Mouse (Mus musculus): ENCODE measurements around the gene Haghl. TPM values are rescaled to one million over a fixed set of nuclear protein-coding genes. Genes with fewer than 3 reads are reported as not detected.

Haghl gene
- polyA plus RNA-seq, 1 experiment from 2014 or later = 133 TPM

GRCm38 (mm10) chr17:25775318-25776062, 10.0 kb downstream of the Haghl start:
- Histone ChIP-seq H3K36me3 (peaks cover 14% of the 10 kb centered on the region; the same call in 1 of the 2 replicates), H3K4me1 (replicated peaks) (peaks cover 10% of the 10 kb centered on the region), H3K27me3 (no peaks in the 10 kb centered on the region), H3K4me2 (no peak overlapping the region), H3K4me3 (no peak overlapping the region), H3K9ac (no peak overlapping the region), H3K9me3 (no peaks in the 10 kb centered on the region), H3K27ac (replicated peaks) (no peak overlapping the region)
- no peak for ATAC-seq (ENCODE audit: low FRiP score, low read depth)
- WGBS = 74% methylated on average over 10 of the region's 10 CpGs

- Histone ChIP-seq H3K27me3 (0 out of 2 replicates have a peak, but pooled peaks cover 6% of the 10 kb centered on the region), H3K4me1 (replicated peaks) (peaks cover 10% of the 10 kb centered on the region), H3K9ac (peak within 1 kb of the TSS; percentile 82), H3K9me3 (no peaks in the 10 kb centered on the region), H3K27ac (replicated peaks) (peak within 1 kb of the TSS; percentile 60; the same call in 1 of the 2 replicates), H3K4me3 (peak within 1 kb of the TSS; percentile 86), H3K4me2 (peak within 1 kb of the TSS; percentile 85), H3K36me3 (peaks cover 11% of the 10 kb centered on the region; the same call in 1 of the 2 replicates)
- peak; percentile 86 for ATAC-seq (ENCODE audit: low FRiP score, low read depth)
- under 1% methylated on average over 37 of the region's 37 CpGs for WGBS
Observed at GRCm38 (mm10) chr17:25773549-25774120, 11.8 kb downstream of the Haghl start, which contains the start of gene Narfl. Narfl (plus strand) TSS chr17:25773776.

DNA sequence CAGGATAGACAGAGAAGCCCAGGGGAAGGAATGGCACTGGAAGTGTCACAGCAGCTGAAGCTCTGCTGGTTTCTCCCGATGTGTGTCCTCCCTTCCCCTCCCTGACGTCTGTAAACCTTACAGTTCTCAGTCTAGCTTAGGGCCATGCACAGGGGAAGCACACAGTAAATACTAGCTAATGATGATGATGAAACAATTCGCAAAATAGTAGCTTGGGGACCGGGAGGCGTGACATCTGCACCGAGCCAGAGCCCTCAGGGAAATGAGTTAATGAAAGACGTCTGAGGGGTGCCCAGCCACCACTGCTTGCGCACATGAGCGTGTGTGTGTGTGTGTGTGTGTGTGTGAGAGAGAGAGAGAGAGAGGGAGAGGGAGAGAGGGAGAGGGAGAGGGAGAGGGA, 16.1 kb downstream of the Haghl start:
- Histone ChIP-seq H3K4me1 (replicated peaks) (peaks cover 3% of the 10 kb centered on the region), H3K4me3 (no peak overlapping the region), H3K36me3 (no peaks in the 10 kb centered on the region), H3K27ac (replicated peaks) (no peak overlapping the region), H3K4me2 (no peak overlapping the region), H3K9ac (no peak overlapping the region), H3K27me3 (peaks cover 9% of the 10 kb centered on the region; the same call in 1 of the 2 replicates), H3K9me3 (no peaks in the 10 kb centered on the region)
- ATAC-seq (ENCODE audit: low FRiP score, low read depth) = no peak
- 50% methylated on average over 9 of the region's 9 CpGs for WGBS

DNA sequence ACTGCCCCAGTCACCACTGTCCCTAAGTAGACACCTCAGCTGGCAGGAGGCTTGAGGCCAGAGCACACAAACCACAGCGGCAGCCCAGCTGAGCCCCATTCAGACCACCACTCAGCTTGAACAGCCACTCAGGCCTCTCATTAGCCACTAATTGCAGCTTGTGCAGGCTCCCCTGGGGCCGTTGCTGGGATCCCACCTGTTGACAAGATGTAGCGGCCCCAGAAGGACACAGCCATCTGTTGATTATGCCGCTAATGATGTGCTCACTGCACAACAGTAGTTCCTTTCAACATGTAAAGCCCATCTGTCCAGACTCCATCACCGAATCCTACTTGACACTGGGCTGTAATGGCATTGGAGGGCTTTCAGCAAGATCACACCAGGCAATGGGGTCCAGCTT, 19.6 kb downstream of the Haghl start:
- Histone ChIP-seq H3K27ac (replicated peaks) (no peak overlapping the region), H3K4me2 (no peak overlapping the region), H3K4me1 (replicated peaks) (no peaks in the 10 kb centered on the region), H3K27me3 (peaks cover 9% of the 10 kb centered on the region; the same call in 1 of the 2 replicates), H3K4me3 (no peak overlapping the region), H3K36me3 (no peaks in the 10 kb centered on the region), H3K9ac (no peak overlapping the region), H3K9me3 (no peaks in the 10 kb centered on the region)
- 30% methylated on average over 5 of the region's 5 CpGs for WGBS
- ATAC-seq (ENCODE audit: low FRiP score, low read depth) = no peak

- no peak for ATAC-seq (ENCODE audit: low FRiP score, low read depth)
- H3K36me3 ChIP-seq = no peaks in the 10 kb centered on the region
- H3K27me3 ChIP-seq = no peaks in the 10 kb centered on the region
- no peak overlapping the region for H3K4me2 ChIP-seq
- 29% methylated on average over 3 of the region's 3 CpGs for WGBS
- H3K27ac ChIP-seq (replicated peaks) = no peak overlapping the region
- H3K9ac ChIP-seq = no peak overlapping the region
- no peaks in the 10 kb centered on the region for H3K9me3 ChIP-seq
- H3K4me3 ChIP-seq = no peak overlapping the region
- no peaks in the 10 kb centered on the region for H3K4me1 ChIP-seq (replicated peaks)
Observed at GRCm38 (mm10) chr17:25762591-25762990, 22.9 kb downstream of the Haghl start.

GRCm38 (mm10) chr17:25761561-25761970, 23.9 kb downstream of the Haghl start:
- Histone ChIP-seq H3K4me2 (no peak overlapping the region), H3K9ac (no peak overlapping the region), H3K27me3 (no peaks in the 10 kb centered on the region), H3K27ac (replicated peaks) (no peak overlapping the region), H3K36me3 (no peaks in the 10 kb centered on the region), H3K9me3 (no peaks in the 10 kb centered on the region), H3K4me1 (replicated peaks) (no peaks in the 10 kb centered on the region), H3K4me3 (no peak overlapping the region)
- 34% methylated on average over 4 of the region's 4 CpGs for WGBS
- ATAC-seq (ENCODE audit: low FRiP score, low read depth) = no peak

DNA sequence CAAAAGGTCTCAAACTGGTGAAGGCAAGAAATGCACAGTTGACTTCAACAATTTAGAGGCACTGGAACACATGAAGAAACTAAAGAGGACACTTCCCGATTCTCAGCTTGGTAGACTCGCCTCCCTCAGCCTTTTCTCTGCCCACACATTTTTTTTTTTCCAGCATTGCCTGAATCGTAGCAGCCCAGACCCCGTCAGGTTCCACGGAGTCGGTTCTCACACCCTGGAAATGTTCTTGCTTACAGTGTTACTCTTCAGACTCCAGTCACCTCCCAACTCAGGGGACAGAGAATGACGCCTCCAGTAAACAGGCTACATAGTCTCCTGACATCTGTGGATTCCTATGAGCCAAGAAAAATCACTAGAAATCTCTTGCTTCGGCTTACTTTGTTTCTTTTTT, 25.3 kb downstream of the Haghl start:
- no peak for ATAC-seq (ENCODE audit: low FRiP score, low read depth)
- H3K27me3 ChIP-seq = no peaks in the 10 kb centered on the region
- H3K4me2 ChIP-seq = no peak overlapping the region
- H3K9me3 ChIP-seq = no peaks in the 10 kb centered on the region
- H3K27ac ChIP-seq (replicated peaks) = no peak overlapping the region
- 79% methylated on average over 8 of the region's 8 CpGs for WGBS
- H3K9ac ChIP-seq = no peak overlapping the region
- no peaks in the 10 kb centered on the region for H3K36me3 ChIP-seq
- no peaks in the 10 kb centered on the region for H3K4me1 ChIP-seq (replicated peaks)
- no peak overlapping the region for H3K4me3 ChIP-seq

- no peaks in the 10 kb centered on the region for H3K9me3 ChIP-seq
- 75% methylated on average over 3 of the region's 3 CpGs for WGBS
- no peak overlapping the region for H3K4me2 ChIP-seq
- no peaks in the 10 kb centered on the region for H3K4me1 ChIP-seq (replicated peaks)
- no peak overlapping the region for H3K4me3 ChIP-seq
- H3K27me3 ChIP-seq = no peaks in the 10 kb centered on the region
- no peaks in the 10 kb centered on the region for H3K36me3 ChIP-seq
- no peak overlapping the region for H3K9ac ChIP-seq
- no peak overlapping the region for H3K27ac ChIP-seq (replicated peaks)
- ATAC-seq (ENCODE audit: low FRiP score, low read depth) = no peak
Observed at GRCm38 (mm10) chr17:25757691-25758090, 27.8 kb downstream of the Haghl start.

DNA sequence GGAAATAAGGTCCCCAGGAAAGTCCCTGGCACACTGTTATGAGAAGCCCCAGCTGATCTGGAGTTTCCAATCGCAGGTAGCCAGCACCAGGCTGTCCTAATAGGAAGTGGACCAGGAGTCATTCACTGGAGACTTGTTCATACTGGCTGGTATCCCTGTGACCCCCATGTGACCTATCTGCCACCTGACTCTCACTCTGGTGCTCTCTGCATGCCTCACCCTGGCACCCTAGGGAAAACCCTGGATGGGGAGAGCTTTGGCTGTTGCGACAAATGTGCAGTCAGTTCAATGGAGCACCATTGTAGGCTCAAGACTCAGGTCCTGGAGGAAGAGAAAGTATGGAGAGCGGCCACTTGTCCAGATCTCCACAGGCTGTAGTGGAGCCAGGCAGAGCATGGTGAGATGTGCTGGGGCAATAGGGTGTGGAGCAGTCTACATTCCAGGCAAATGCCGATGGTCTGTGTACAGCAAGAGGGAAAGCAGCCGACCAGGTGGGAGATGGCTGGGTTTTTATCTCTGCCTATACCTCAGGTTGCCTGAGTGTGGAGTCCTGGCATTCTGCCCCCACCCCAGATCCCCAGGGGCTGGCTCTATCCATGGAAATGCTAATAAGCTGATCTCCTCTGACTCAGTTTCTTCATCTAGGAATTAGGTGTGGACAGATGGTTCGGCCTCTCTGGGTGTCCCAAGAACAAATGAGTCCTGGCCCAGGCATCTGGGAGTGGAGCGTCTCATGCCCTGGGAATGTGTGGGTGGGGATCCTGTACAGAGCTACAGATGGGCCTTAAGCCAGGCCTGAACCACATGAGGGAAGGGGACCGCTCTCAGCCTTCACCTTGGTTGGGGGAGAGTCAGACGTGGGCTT, 28.9 kb downstream of the Haghl start:
- H3K9me3 ChIP-seq = no peaks in the 10 kb centered on the region
- H3K36me3 ChIP-seq = no peaks in the 10 kb centered on the region
- no peak overlapping the region for H3K27ac ChIP-seq (replicated peaks)
- no peak overlapping the region for H3K4me2 ChIP-seq
- no peak overlapping the region for H3K9ac ChIP-seq
- ATAC-seq (ENCODE audit: low FRiP score, low read depth) = no peak
- H3K27me3 ChIP-seq = no peaks in the 10 kb centered on the region
- H3K4me1 ChIP-seq (replicated peaks) = peaks cover 2% of the 10 kb centered on the region; the same call in 1 of the 2 replicates
- no peak overlapping the region for H3K4me3 ChIP-seq
- WGBS = 83% methylated on average over 9 of the region's 9 CpGs

GRCm38 (mm10) chr17:25755627-25756377, 29.7 kb downstream of the Haghl start:
- no peak overlapping the region for H3K4me2 ChIP-seq
- H3K36me3 ChIP-seq = no peaks in the 10 kb centered on the region
- ATAC-seq (ENCODE audit: low FRiP score, low read depth) = no peak
- H3K4me3 ChIP-seq = no peak overlapping the region
- H3K9ac ChIP-seq = no peak overlapping the region
- H3K9me3 ChIP-seq = no peaks in the 10 kb centered on the region
- 77% methylated on average over 4 of the region's 4 CpGs for WGBS
- H3K27me3 ChIP-seq = no peaks in the 10 kb centered on the region
- H3K27ac ChIP-seq (replicated peaks) = no peak overlapping the region
- peaks cover 7% of the 10 kb centered on the region; the same call in 1 of the 2 replicates for H3K4me1 ChIP-seq (replicated peaks)

DNA sequence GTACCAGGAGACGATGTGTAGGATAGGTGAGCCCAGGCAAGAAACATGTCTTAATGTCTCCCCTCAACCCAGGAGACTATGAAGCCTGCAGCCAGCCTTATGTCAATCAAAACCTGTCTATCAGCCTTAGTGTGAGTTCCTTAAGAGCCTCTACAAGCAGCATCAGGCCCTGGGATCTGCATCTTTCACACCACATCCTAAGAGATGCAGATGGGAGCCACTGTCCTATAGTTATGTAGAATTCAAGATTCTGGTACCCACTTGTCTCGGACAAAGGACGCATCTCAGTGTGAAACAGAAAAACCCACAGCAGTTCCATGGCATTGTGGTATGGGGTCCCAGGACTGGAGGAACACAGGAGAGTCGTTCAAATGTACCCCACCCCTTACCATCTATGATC, 30.4 kb downstream of the Haghl start:
- no peak overlapping the region for H3K9ac ChIP-seq
- peaks cover 7% of the 10 kb centered on the region; the same call in 1 of the 2 replicates for H3K4me1 ChIP-seq (replicated peaks)
- no peak overlapping the region for H3K4me2 ChIP-seq
- H3K9me3 ChIP-seq = no peaks in the 10 kb centered on the region
- no peak overlapping the region for H3K4me3 ChIP-seq
- H3K36me3 ChIP-seq = no peaks in the 10 kb centered on the region
- no peaks in the 10 kb centered on the region for H3K27me3 ChIP-seq
- 80% methylated on average over 4 of the region's 4 CpGs for WGBS
- no peak overlapping the region for H3K27ac ChIP-seq (replicated peaks)
- no peak for ATAC-seq (ENCODE audit: low FRiP score, low read depth)
